Mouse (Mus musculus) CH12.LX (cell line): ENCODE data around the gene Jak1. TPM values are rescaled to one million over a fixed set of nuclear protein-coding genes. Genes with fewer than 3 reads are reported as not detected.

Source experiments
- DNase-seq: peaks from one replicate; pipeline ENCODE4 v3.0.0-alpha.2; 2013; ENCODE audit errors: extremely low read depth
- H3K27ac ChIP-seq: 2 replicates; pipeline ENCODE4 v1.5.1; 2012; ENCODE audit warnings: low read depth, mild to moderate bottlenecking, control low read depth, moderate library complexity; ENCODE audit not compliant: insufficient read depth
- H3K27me3 ChIP-seq: replicated peaks from 2 replicates; pipeline ENCODE3; 2012; ENCODE audit warnings: inconsistent platforms
- H3K36me3 ChIP-seq, 2 experiments: replicated peaks in 1 of 2; 2 replicates each; pipeline versions ENCODE3 to v1.6.1; 2012; ENCODE audit warnings: inconsistent platforms in 1 of 2, low read length in 1 of 2, mild to moderate bottlenecking in 1 of 2, mixed read lengths in 1 of 2, moderate library complexity in 1 of 2; ENCODE audit not compliant: control insufficient read depth in 1 of 2, insufficient read depth in 1 of 2
- H3K4me1 ChIP-seq, 2 experiments: 2 replicates each; pipeline ENCODE4 v1.6.1; 2012; ENCODE audit warnings: inconsistent platforms in 1 of 2, moderate library complexity in 1 of 2; ENCODE audit not compliant: insufficient read depth in 2 of 2, control insufficient read depth in 1 of 2
- H3K4me2 ChIP-seq: 2 replicates; pipeline ENCODE4 v1.6.1; 2012; ENCODE audit warnings: low read depth, mild to moderate bottlenecking, control low read depth; ENCODE audit not compliant: poor library complexity, insufficient read depth, severe bottlenecking
- H3K4me3 ChIP-seq, 3 experiments: fragments of 150-350 bp in 1 of 3; sonication (generic) in 1 of 3; replicated peaks in 1 of 3; 2 replicates each; pipeline versions ENCODE3 to v1.5.1; 2011 to 2012; ENCODE audit warnings: low read depth in 2 of 3, low read length in 2 of 3, mild to moderate bottlenecking in 2 of 3, moderate library complexity in 2 of 3, control low read depth in 1 of 3, improper control_type of control experiment in 1 of 3, inconsistent platforms in 1 of 3, mixed read lengths in 1 of 3; ENCODE audit not compliant: poor library complexity in 1 of 3
- H3K79me2 ChIP-seq: replicated peaks from 2 replicates; pipeline ENCODE4 v1.6.1; 2012; ENCODE audit warnings: mild to moderate bottlenecking, moderate library complexity; ENCODE audit not compliant: control insufficient read depth, poor library complexity, insufficient read depth, severe bottlenecking; ENCODE audit errors: extremely low read depth
- H3K9ac ChIP-seq: 2 replicates; pipeline ENCODE4 v1.6.1; 2012; ENCODE audit warnings: low read depth, mild to moderate bottlenecking, control low read depth, moderate library complexity; ENCODE audit not compliant: insufficient read depth
- H3K9me3 ChIP-seq: replicated peaks from 2 replicates; pipeline ENCODE3; 2012; ENCODE audit warnings: low read length, inconsistent platforms, mixed read lengths
- CHD2 ChIP-seq: IDR thresholded peaks from 2 replicates; pipeline ENCODE4 v1.6.1; 2011; ENCODE audit warnings: low read length, improper control_type of control experiment
- CTCF ChIP-seq, 2 experiments: IDR thresholded peaks in 1 of 2; conservative IDR thresholded peaks in 1 of 2; 2 replicates each; pipeline ENCODE4 v1.5.1; 2011 to 2012; ENCODE audit warnings: low read depth in 2 of 2, low read length in 2 of 2, improper control_type of control experiment in 1 of 2, inconsistent platforms in 1 of 2, mild to moderate bottlenecking in 1 of 2, moderate library complexity in 1 of 2
- EP300 ChIP-seq: IDR thresholded peaks from 2 replicates; pipeline ENCODE4 v1.6.1; 2011; ENCODE audit warnings: low read length, improper control_type of control experiment
- GABPA ChIP-seq: IDR thresholded peaks from 2 replicates; pipeline ENCODE4 v1.6.1; 2012; ENCODE audit warnings: low read depth, low read length, improper control_type of control experiment, inconsistent platforms; ENCODE audit not compliant: insufficient replicate concordance
- HCFC1 ChIP-seq: IDR thresholded peaks from 2 replicates; pipeline ENCODE4 v1.6.1; 2012; ENCODE audit warnings: low read depth, mild to moderate bottlenecking, inconsistent platforms, low read length, improper control_type of control experiment
- IRF4 ChIP-seq: IDR thresholded peaks from 2 replicates; pipeline ENCODE4 v1.6.1; 2014; ENCODE audit warnings: low read depth, mild to moderate bottlenecking, inconsistent platforms, low read length, improper control_type of control experiment
- JUND ChIP-seq: conservative IDR thresholded peaks from 2 replicates; pipeline ENCODE4 v1.6.1; 2011; ENCODE audit warnings: low read depth, low read length, improper control_type of control experiment
- MAFK ChIP-seq: IDR thresholded peaks from 2 replicates; pipeline ENCODE4 v1.6.1; 2011; ENCODE audit warnings: low read length, improper control_type of control experiment; ENCODE audit not compliant: insufficient replicate concordance
- MAX ChIP-seq: IDR thresholded peaks from 2 replicates; pipeline ENCODE4 v1.6.1; 2011; ENCODE audit warnings: low read length, improper control_type of control experiment
- MAZ ChIP-seq: IDR thresholded peaks from 2 replicates; pipeline ENCODE4 v1.6.1; 2012; ENCODE audit warnings: low read depth, mild to moderate bottlenecking, inconsistent platforms, low read length, improper control_type of control experiment, moderate library complexity
- MXI1 ChIP-seq: IDR thresholded peaks from 2 replicates; pipeline ENCODE4 v1.6.1; 2011; ENCODE audit warnings: mild to moderate bottlenecking, low read depth, low read length, improper control_type of control experiment
- NELFE ChIP-seq: IDR thresholded peaks from 2 replicates; pipeline ENCODE4 v1.6.1; 2011; ENCODE audit warnings: low read depth, low read length, improper control_type of control experiment
- NRF1 ChIP-seq: IDR thresholded peaks from 2 replicates; pipeline ENCODE4 v1.6.1; 2014; ENCODE audit warnings: low read depth, mild to moderate bottlenecking, inconsistent platforms, low read length, improper control_type of control experiment, moderate library complexity
- POLR2A ChIP-seq: IDR thresholded peaks from 2 replicates; pipeline ENCODE4 v1.6.1; 2011; ENCODE audit warnings: low read depth, mild to moderate bottlenecking, improper control_type of control experiment, low read length
- POLR2AphosphoS2 ChIP-seq: IDR thresholded peaks from 2 replicates; pipeline ENCODE4 v1.6.1; 2011; ENCODE audit warnings: low read depth, low read length, improper control_type of control experiment
- RAD21 ChIP-seq: IDR thresholded peaks from 2 replicates; pipeline ENCODE4 v1.6.1; 2011; ENCODE audit warnings: low read depth, mild to moderate bottlenecking, low read length, improper control_type of control experiment, moderate library complexity
- RCOR1 ChIP-seq: conservative IDR thresholded peaks from 2 replicates; pipeline ENCODE4 v1.6.1; 2012; ENCODE audit warnings: low read depth, mild to moderate bottlenecking, inconsistent platforms, low read length, improper control_type of control experiment
- SIN3A ChIP-seq: IDR thresholded peaks from 2 replicates; pipeline ENCODE4 v1.6.1; 2012; ENCODE audit warnings: low read length, improper control_type of control experiment, inconsistent platforms
- TCF12 ChIP-seq: IDR thresholded peaks from 2 replicates; pipeline ENCODE4 v1.6.1; 2014; ENCODE audit warnings: low read depth, mild to moderate bottlenecking, inconsistent platforms, low read length, improper control_type of control experiment
- ZC3H11A ChIP-seq: IDR thresholded peaks from 2 replicates; pipeline ENCODE4 v1.6.1; 2012; ENCODE audit warnings: low read depth, mild to moderate bottlenecking, inconsistent platforms, low read length, improper control_type of control experiment
- ZMIZ1 ChIP-seq: IDR thresholded peaks from 2 replicates; pipeline ENCODE4 v1.6.1; 2012; ENCODE audit warnings: low read depth, mild to moderate bottlenecking, inconsistent platforms, low read length, improper control_type of control experiment
- ZNF384 ChIP-seq: IDR thresholded peaks from 2 replicates; pipeline ENCODE4 v1.6.1; 2012; ENCODE audit warnings: low read depth, low read length, improper control_type of control experiment, inconsistent platforms
- dilution Hi-C: fragments of 300-500 bp; cut with MboI; formaldehyde crosslinking; loops from 2 replicates; pipeline ENCODE4 v1.14.3; 2020; ENCODE audit warnings: low sequenced_read_pairs; ENCODE audit not compliant: extremely low pct_unique_long_range_greater_than_20kb, extremely low pct_ligation_motif_present
- in situ Hi-C: fragments of 300-500 bp; cut with MboI; formaldehyde crosslinking; loops from 3 replicates; pipeline ENCODE4 v1.14.3; 2019; ENCODE audit warnings: low sequenced_read_pairs, low pct_ligation_motif_present, low pct_unique_long_range_greater_than_20kb, mixed read lengths
- polyA plus RNA-seq: library from polyadenylated mRNA; unstranded; fragments of >175 nt; gene quantifications from 2 replicates; pipeline ENCODE4 v1.2.1, GENCODE M21; 2012; ENCODE audit warnings: low read depth; ENCODE audit not compliant: insufficient read length
- total RNA-seq, 2 experiments: library from RNA; depleted of rRNA; stranded (reverse); fragments of 300-350 nt in 1 of 2; fragments of >200 nt in 1 of 2; gene quantifications; 2 replicates each; pipeline ENCODE4 v1.2.3; 2012 to 2014

Gene Jak1
- total and polyA plus RNA-seq, 3 experiments, result 28.6 to 51.4 (median 33.9) TPM

DNA sequence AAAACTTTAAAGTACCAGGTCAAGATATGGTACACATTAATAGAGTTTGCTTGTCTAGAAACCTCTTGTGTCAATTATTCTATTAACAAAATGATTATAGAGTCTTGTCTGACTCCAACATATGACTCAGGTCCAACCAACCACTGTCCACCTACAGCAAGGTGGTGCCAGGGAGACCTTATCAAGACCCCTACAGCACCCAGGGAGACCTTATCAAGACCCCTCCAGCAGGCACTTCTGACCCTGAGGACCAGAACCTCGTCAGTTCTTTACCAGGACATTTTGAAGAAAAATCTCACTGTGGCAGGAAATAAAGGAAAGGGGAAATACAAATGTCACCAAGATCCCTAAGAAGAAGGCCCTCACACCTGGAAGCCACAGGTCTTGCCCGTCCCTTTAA lies 18.5 kb downstream of the Jak1 start:
- Histone ChIP-seq H3K4me3 (no peak overlapping the region), H3K9me3 (no peaks in the 10 kb centered on the region), H3K9ac (no peak overlapping the region), H3K4me1 (peaks cover 6 to 44% of the 10 kb centered on the region in 2 experiments; a peak in 3 of 4 replicates), H3K4me2 (no peak overlapping the region), H3K27me3 (no peaks in the 10 kb centered on the region), H3K79me2 (peaks cover 13% of the 10 kb centered on the region), H3K36me3 (peaks cover 0 to 7% of the 10 kb centered on the region in 2 experiments), H3K27ac (no peak overlapping the region)
- DNase-seq, result no peak
- in situ Hi-C loops, result no loop called here
- dilution Hi-C loops, result no loop called here
- TF ChIP-seq JUND (no peak), RAD21 (no peak), TCF12 (no peak), ZMIZ1 (no peak), ZNF384 (no peak), IRF4 (no peak), MXI1 (no peak), NRF1 (no peak), EP300 (no peak), NELFE (no peak), MAZ (no peak), ZC3H11A (no peak), SIN3A (no peak), GABPA (no peak), RCOR1 (no peak), POLR2A (no peak), MAX (no peak), HCFC1 (no peak), MAFK (no peak)

DNA sequence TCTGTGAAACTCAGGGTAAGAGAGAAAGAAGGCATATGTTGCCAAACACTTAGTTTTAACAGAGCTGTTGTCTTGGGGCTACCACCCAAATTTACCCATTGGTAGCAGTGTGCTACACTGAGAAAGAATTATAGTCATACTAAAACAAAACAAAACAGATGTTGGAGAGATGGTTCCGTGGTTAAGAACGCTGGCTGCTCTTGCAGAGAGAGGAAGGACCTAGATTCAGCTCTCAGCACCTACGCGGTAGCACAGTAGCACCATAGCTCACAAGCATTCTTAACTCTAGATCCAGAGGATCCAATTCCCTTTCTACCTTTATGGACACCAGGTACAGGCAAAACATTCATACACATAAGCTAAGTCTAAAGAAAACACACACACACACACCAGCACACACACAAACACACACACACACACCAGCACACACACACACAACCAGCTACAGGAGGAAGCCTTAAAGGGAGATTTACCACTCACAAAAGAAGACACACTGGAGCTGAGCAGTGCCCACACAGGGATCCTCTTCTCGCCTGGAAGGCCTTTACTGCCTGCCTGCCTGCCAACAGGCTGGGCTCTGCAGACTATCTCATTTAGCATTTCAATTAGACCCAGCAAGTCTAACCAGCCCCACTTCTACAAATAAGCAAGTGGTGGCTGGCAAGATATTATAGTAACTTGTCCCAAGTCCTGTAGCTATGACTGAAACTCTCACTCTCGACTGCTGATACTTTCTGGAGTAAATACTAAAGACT lies 20.6 kb downstream of the Jak1 start:
- Histone ChIP-seq H3K36me3 (peaks cover 0 to 20% of the 10 kb centered on the region in 2 experiments), H3K79me2 (peaks cover 7% of the 10 kb centered on the region; the same call in 1 of the 2 replicates), H3K27me3 (no peaks in the 10 kb centered on the region), H3K27ac (no peak overlapping the region), H3K9me3 (no peaks in the 10 kb centered on the region), H3K4me1 (peaks cover 6 to 38% of the 10 kb centered on the region in 2 experiments), H3K4me2 (no peak overlapping the region), H3K9ac (no peak overlapping the region), H3K4me3 (no peak overlapping the region)
- no peak for DNase-seq
- TF ChIP-seq POLR2AphosphoS2, result no peak
- no peak for TF ChIP-seq CTCF (conservative IDR thresholded peaks at IDR 0.05 in 1 of 2, IDR thresholded peaks at IDR 0.05 in 1 of 2; ENCODE audit: low read depth in 2 of 2, low read length in 2 of 2)
- TF ChIP-seq TCF12, result no peak
- no peak for TF ChIP-seq CHD2
- no peak for TF ChIP-seq EP300
- TF ChIP-seq ZC3H11A, result no peak
- dilution Hi-C loops (no loop called here), in situ Hi-C loops (no loop called here)
